Mouse (Mus musculus) right cerebral cortex, postnatal 36 days (tissue): Measurements from ENCODE around the gene Ric8b.

Experiments used
- DNase-seq, 2 experiments: peaks; one replicate each; pipeline ENCODE4 v3.0.0; 2022; ENCODE audit warnings: low spot score in 2 of 2, mixed read lengths in 1 of 2

The Ric8b gene

DNA sequence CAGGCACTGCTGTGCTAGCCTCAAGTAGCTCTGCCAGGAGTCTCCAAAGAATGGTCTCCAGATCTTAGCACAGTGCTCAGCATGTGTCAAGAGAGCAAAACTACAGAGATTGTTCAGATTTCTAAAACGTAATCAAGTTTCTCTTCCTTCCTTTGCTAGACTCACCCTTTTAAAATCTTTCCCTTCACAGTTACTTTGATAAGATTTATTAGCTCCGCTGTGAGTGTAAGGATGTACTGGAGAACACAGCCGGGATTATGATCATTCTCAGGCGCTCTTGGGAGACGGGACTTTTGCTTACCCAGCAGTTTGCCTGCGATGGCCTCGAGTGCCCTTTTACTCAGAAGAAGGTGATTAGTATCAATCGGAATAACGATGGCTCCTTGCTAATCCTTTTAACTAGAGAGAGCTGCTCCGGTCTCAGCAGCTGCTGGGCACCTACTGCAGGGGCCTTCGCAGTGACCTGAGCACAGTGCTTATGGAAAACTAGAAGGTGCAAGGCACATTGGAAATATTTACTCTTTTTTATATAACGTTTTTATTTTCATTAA, 43.0 kb downstream of the Ric8b start:
- no peak for DNase-seq

DNA sequence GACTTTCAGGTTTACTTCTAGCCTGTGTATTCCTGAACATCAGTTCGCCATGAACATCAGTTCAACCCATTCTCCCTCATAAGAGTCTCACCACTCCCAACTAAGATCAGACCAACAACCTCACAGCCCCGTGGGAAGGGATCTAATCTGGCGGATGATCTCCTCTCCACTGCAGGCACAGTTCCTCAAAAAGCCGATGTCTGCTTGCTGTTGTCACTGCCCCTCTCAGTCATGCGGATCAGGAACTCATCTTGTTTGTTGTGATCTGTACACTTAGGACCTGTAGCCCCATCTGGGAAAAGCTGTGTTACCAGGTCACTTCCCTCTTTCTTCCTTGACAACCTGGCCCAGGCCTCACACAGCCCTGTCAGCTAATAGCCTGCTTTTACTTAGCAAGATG, 45.7 kb downstream of the Ric8b start:
- DNase-seq: no peak

DNA sequence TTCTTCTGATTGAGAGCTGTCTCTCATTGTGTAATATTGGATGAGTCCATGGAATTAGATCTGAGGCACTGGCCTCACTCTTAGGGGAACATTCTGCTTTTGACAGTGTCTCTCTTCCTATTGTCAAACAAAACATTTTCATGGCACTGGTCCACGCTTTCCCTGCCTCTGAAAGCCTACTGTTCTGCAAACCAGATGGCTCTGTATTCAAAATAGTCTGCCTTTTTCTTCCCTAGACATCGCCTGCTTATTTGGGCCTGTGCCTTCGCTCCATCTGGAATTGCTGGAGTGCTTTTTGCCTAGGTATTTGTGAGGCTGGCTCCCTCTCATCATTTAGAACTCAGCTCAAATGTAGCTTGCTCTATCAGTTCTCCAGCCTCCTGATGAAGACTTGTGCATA, 46.3 kb downstream of the Ric8b start:
- DNase-seq: peak; percentile 69 to 84

- no peak for DNase-seq
These were observed 49.1 kb downstream of the Ric8b start for GRCm38 (mm10) chr10:84966542-84966941.

DNA sequence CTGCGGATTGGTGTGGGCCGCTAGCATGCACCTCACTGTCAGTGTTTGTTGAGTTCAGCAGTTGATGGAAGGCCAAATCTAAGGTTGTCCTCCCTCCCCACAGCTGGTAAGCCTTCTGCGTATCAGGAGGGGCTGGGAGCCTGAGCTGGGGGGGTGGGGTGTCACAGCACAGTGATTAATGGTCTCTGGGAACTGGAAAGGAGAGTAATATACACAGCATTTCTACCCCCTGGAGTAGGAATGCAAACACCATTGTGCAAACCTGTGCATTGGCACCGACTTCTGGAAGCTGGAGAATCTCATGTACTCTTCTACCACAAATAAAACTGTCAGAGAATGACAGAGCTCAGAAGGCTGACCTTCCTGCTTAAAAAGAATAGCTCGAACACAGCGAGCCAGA, 50.2 kb downstream of the Ric8b start:
- no peak for DNase-seq

- DNase-seq: no peak
These were observed 51.7 kb downstream of the Ric8b start for GRCm38 (mm10) chr10:84968852-84969704.

DNA sequence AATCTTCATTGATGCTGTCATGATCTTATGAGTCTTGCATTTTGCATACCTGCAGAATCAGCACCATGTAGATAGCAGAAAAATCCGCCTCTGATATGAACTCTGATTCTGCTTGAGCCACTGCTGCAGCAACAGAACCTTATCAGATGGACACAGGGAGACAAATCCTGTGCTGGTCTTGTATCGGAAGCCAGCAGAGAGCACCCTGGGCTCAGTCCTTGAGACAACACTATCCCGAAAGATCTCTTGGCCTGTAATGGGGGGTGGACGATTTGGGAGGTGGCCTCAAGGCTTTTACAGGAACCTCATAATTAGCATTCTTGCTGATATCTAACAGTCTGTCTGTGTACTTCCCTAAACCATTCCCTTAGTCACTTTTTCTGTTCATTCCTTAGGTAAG, 57.8 kb downstream of the Ric8b start:
- no peak for DNase-seq

GRCm38 (mm10) chr10:84976588-84977351, 59.4 kb downstream of the Ric8b start:
- DNase-seq: no peak

DNA sequence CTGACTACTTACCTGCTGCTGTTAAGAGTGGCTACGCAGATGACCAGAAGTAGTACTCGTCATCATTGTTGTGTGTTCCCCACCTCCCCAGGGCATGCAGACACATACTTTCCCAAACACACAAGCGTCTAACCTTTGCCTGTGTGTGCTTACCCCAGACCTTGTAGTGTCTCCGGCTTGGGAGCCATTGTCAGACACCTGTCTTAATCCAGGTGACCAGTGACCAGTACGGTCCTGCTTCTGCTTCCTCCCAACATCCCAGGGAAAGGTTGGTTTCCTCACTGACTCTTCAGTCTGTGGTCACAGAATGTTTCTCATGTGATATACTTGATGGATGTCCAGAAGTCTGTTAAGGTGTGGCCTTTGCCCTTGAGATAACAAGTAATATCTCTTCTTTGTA, 62.9 kb downstream of the Ric8b start:
- no peak for DNase-seq

- DNase-seq: no peak
These were observed 64.0 kb downstream of the Ric8b start for GRCm38 (mm10) chr10:84981441-84981840.

DNA sequence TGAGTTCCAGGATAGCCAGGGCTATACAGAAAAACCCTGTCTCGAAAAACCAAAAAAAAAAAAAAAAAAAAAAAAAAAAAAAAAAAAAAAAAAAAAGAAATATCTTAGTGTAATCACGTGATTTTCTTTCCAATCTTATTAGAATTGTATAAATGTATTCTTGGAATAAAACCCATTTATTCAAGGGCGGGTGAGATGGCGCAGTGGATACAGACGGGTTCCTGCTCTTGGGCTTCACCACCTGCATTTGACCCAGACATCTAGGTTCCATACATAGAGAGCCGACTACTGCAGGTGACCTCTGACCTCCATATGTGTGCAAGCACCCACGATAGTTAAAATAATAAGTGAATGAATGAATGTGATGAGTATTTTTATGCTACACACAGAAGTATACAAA, 65.3 kb downstream of the Ric8b start:
- DNase-seq: no peak

DNA sequence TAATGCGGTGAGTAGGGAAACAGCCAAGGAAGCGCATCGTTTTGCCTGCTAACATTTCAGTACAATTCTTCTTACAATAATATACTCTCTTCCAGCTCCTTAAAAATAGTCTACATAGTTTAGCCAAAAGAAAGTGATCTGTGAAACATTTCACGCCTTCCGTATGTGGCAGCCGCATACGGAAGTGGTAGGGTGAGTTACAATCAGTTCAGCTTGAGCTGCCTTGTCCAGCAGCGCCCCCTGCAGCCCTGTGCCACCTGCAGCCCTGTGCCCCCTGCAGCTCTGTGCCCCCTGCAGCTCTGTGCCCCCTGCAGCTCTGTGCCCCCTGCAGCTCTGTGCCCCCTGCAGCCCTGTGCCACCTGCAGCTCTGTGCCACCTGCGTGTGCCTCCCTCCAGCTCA, 68.5 kb downstream of the Ric8b start:
- peak; percentile 36 to 42 for DNase-seq

DNA sequence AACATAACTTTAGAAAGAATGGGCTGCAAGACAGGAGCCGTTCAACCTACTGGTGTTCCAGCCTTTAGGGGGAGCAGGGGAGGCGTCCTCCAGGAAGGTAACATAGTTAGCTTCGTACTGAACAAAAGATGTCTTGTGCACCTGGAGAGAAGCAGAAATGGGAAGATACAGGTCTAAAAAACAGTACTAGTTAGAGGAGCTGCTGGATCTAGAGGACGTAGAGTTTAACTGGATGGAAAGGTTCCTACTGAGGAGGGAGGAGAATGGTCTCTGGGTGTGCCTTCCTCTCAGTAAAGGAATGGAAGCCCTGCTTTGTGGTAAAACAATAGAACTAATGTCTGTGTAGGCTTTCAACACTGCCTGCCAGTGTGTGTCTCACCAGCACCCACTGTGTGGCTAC, 70.2 kb downstream of the Ric8b start:
- no peak for DNase-seq

GRCm38 (mm10) chr10:84988650-84989049, 71.2 kb downstream of the Ric8b start:
- no peak for DNase-seq

- DNase-seq: no peak
These were observed 76.9 kb downstream of the Ric8b start for GRCm38 (mm10) chr10:84994346-84994745.

DNA sequence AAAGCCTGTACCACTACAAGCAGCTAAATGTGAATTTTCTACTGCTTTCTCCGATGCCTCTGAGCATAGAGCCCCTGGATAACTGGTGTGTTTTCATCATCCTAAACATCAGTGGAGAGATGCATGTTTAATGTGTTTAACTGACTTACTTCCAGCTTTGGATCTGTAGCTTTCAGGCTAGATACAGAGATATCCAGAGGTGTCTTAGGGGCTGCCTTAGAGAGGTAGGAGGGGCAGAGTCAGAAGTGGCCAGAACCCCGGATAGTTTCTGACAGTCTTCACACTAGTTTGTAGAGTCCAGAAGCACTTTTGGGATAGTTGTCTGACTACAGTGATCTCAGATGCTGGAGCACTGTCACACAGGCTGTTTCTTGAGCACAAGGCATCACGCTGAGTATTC, 77.6 kb downstream of the Ric8b start:
- DNase-seq: no peak

DNA sequence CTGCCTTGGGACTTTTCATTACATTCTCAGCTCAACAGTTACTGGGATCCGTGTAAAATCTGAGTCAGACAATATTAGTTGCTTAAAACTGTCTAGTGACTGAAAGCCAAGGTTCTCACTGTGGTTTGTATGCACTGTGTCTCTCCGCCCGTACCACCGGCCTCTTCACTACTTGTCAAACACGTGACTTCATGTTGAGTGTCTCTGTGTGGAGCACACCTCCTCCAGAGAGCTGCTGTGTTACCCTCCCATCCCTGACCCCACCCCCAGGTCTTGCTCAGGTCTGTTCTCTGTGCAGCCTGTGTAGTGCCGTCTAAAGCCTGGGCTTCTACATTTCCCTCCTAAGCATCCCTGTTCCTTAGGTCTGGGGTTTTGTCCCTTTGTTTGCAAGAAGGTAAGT, 79.0 kb downstream of the Ric8b start:
- no peak for DNase-seq

GRCm38 (mm10) chr10:84997571-84998224, 80.3 kb downstream of the Ric8b start:
- DNase-seq: no peak

DNA sequence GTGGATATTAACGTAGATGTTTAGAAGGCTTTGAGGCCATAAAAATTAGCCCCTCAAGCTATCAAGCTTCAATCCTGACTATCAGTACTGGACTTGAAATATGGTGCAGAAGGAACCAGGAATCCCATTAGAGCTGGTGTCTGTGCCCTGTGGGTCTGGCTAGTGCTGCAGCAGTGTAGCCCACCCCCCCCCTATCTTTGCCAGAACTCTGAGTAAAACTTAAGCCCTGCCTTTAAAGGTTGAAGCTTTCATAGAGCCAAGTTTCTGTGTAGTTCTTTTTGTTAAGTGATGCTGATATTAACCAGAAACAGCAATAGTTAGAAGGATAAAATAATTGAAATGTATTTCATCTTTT, 80.8 kb downstream of the Ric8b start:
- no peak for DNase-seq

- no peak for DNase-seq
These were observed 84.5 kb downstream of the Ric8b start for GRCm38 (mm10) chr10:85001920-85002319.

GRCm38 (mm10) chr10:85003190-85004026, 86.0 kb downstream of the Ric8b start:
- DNase-seq: no peak
